Mouse (Mus musculus): ENCODE data around the gene Gpatch8. TPM values are rescaled to one million over a fixed set of nuclear protein-coding genes. Genes with fewer than 3 reads are reported as not detected.

The Gpatch8 gene
- polyA plus RNA-seq, 1 experiment from 2014 or later: 81.0 TPM

- WGBS: 76% methylated on average over 1 of the region's 1 CpGs
- Histone ChIP-seq H3K27me3 (no peaks in the 10 kb centered on the region), H3K4me3 (no peak overlapping the region), H3K9me3 (no peaks in the 10 kb centered on the region), H3K4me1 (no peaks in the 10 kb centered on the region), H3K36me3 (peaks cover 23% of the 10 kb centered on the region), H3K27ac (no peak overlapping the region), H3K4me2 (replicated peaks) (no peak overlapping the region), H3K9ac (no peak overlapping the region)
- ATAC-seq (ENCODE audit: low FRiP score, low read depth): no peak
Measured at GRCm38 (mm10) chr11:102539690-102540089, 16.5 kb downstream of the Gpatch8 start.

GRCm38 (mm10) chr11:102536210-102536609 lies 20.0 kb downstream of the Gpatch8 start:
- H3K9ac ChIP-seq: no peak overlapping the region
- H3K9me3 ChIP-seq: no peaks in the 10 kb centered on the region
- H3K27me3 ChIP-seq: no peaks in the 10 kb centered on the region
- WGBS: 77% methylated on average over 3 of the region's 3 CpGs
- H3K4me3 ChIP-seq: no peak overlapping the region
- ATAC-seq (ENCODE audit: low FRiP score, low read depth): no peak
- H3K27ac ChIP-seq: no peak overlapping the region
- no peaks in the 10 kb centered on the region for H3K4me1 ChIP-seq
- H3K4me2 ChIP-seq (replicated peaks): no peak overlapping the region
- peaks cover 19% of the 10 kb centered on the region for H3K36me3 ChIP-seq

- Histone ChIP-seq H3K4me2 (replicated peaks) (no peak overlapping the region), H3K4me1 (no peaks in the 10 kb centered on the region), H3K4me3 (no peak overlapping the region), H3K27me3 (no peaks in the 10 kb centered on the region), H3K36me3 (peaks cover 17% of the 10 kb centered on the region), H3K9ac (no peak overlapping the region), H3K9me3 (no peaks in the 10 kb centered on the region), H3K27ac (no peak overlapping the region)
- 83% methylated on average over 2 of the region's 2 CpGs for WGBS
- ATAC-seq (ENCODE audit: low FRiP score, low read depth): no peak
Measured at GRCm38 (mm10) chr11:102534078-102534477, 22.1 kb downstream of the Gpatch8 start.

GRCm38 (mm10) chr11:102531425-102531824 lies 24.8 kb downstream of the Gpatch8 start:
- no peak for ATAC-seq (ENCODE audit: low FRiP score, low read depth)
- H3K4me1 ChIP-seq: no peaks in the 10 kb centered on the region
- no peaks in the 10 kb centered on the region for H3K27me3 ChIP-seq
- H3K9ac ChIP-seq: no peak overlapping the region
- H3K4me3 ChIP-seq: no peak overlapping the region
- no peak overlapping the region for H3K27ac ChIP-seq
- peaks cover 9% of the 10 kb centered on the region for H3K36me3 ChIP-seq
- WGBS: 34% methylated on average over 5 of the region's 5 CpGs
- H3K4me2 ChIP-seq (replicated peaks): no peak overlapping the region
- H3K9me3 ChIP-seq: no peaks in the 10 kb centered on the region

GRCm38 (mm10) chr11:102514793-102515424 lies 41.3 kb downstream of the Gpatch8 start:
- Histone ChIP-seq H3K4me3 (no peak overlapping the region), H3K27ac (no peak overlapping the region), H3K4me1 (no peaks in the 10 kb centered on the region), H3K9ac (no peak overlapping the region), H3K9me3 (no peaks in the 10 kb centered on the region), H3K4me2 (replicated peaks) (no peak overlapping the region), H3K36me3 (peaks cover 27% of the 10 kb centered on the region), H3K27me3 (no peaks in the 10 kb centered on the region)
- no peak for ATAC-seq (ENCODE audit: low FRiP score, low read depth)
- 100% methylated on average over 1 of the region's 1 CpGs for WGBS

GRCm38 (mm10) chr11:102510226-102510625 lies 46.0 kb downstream of the Gpatch8 start:
- WGBS: 68% methylated on average over 6 of the region's 6 CpGs
- ATAC-seq (ENCODE audit: low FRiP score, low read depth): no peak

GRCm38 (mm10) chr11:102496732-102497131 lies 59.5 kb downstream of the Gpatch8 start:
- peaks cover 80% of the 10 kb centered on the region for H3K36me3 ChIP-seq
- WGBS: 88% methylated on average over 2 of the region's 2 CpGs
- H3K9ac ChIP-seq: no peak overlapping the region
- H3K27ac ChIP-seq: no peak overlapping the region
- H3K9me3 ChIP-seq: no peaks in the 10 kb centered on the region
- ATAC-seq (ENCODE audit: low FRiP score, low read depth): no peak
- no peaks in the 10 kb centered on the region for H3K4me1 ChIP-seq
- no peak overlapping the region for H3K4me3 ChIP-seq
- H3K27me3 ChIP-seq: no peaks in the 10 kb centered on the region
- H3K4me2 ChIP-seq (replicated peaks): no peak overlapping the region

More at GRCm38 (mm10) chr11:102510226-102510625, 46.0 kb downstream of the Gpatch8 start:
- Histone ChIP-seq H3K4me2 (replicated peaks) (no peak overlapping the region), H3K27ac (no peak overlapping the region), H3K27me3 (no peaks in the 10 kb centered on the region), H3K9me3 (no peaks in the 10 kb centered on the region), H3K4me1 (no peaks in the 10 kb centered on the region), H3K36me3 (peaks cover 31% of the 10 kb centered on the region), H3K9ac (no peak overlapping the region), H3K4me3 (no peak overlapping the region)

GRCm38 (mm10) chr11:102496206-102496605 lies 60.0 kb downstream of the Gpatch8 start:
- WGBS: 89% methylated on average over 2 of the region's 2 CpGs
- Histone ChIP-seq H3K4me3 (no peak overlapping the region), H3K9ac (no peak overlapping the region), H3K4me1 (no peaks in the 10 kb centered on the region), H3K36me3 (peaks cover 78% of the 10 kb centered on the region), H3K27ac (no peak overlapping the region), H3K27me3 (no peaks in the 10 kb centered on the region), H3K4me2 (replicated peaks) (no peak overlapping the region), H3K9me3 (no peaks in the 10 kb centered on the region)
- ATAC-seq (ENCODE audit: low FRiP score, low read depth): no peak

GRCm38 (mm10) chr11:102495742-102496141 lies 60.5 kb downstream of the Gpatch8 start:
- Histone ChIP-seq H3K4me2 (replicated peaks) (no peak overlapping the region), H3K9ac (no peak overlapping the region), H3K36me3 (peaks cover 78% of the 10 kb centered on the region), H3K9me3 (no peaks in the 10 kb centered on the region), H3K27ac (no peak overlapping the region), H3K27me3 (no peaks in the 10 kb centered on the region), H3K4me3 (no peak overlapping the region), H3K4me1 (no peaks in the 10 kb centered on the region)
- WGBS: 94% methylated on average over 5 of the region's 5 CpGs
- ATAC-seq (ENCODE audit: low FRiP score, low read depth): no peak

- Histone ChIP-seq H3K36me3 (peaks cover 75% of the 10 kb centered on the region), H3K4me2 (replicated peaks) (no peak overlapping the region), H3K4me3 (no peak overlapping the region), H3K27me3 (no peaks in the 10 kb centered on the region), H3K27ac (no peak overlapping the region), H3K4me1 (no peaks in the 10 kb centered on the region), H3K9ac (no peak overlapping the region), H3K9me3 (no peaks in the 10 kb centered on the region)
- no peak for ATAC-seq (ENCODE audit: low FRiP score, low read depth)
- WGBS: 95% methylated on average over 6 of the region's 6 CpGs
Measured at GRCm38 (mm10) chr11:102495114-102495513, 61.1 kb downstream of the Gpatch8 start.

GRCm38 (mm10) chr11:102494063-102494650 lies 62.0 kb downstream of the Gpatch8 start:
- no peak for ATAC-seq (ENCODE audit: low FRiP score, low read depth)
- no peaks in the 10 kb centered on the region for H3K9me3 ChIP-seq
- no peak overlapping the region for H3K9ac ChIP-seq
- H3K27me3 ChIP-seq: no peaks in the 10 kb centered on the region
- H3K4me1 ChIP-seq: no peaks in the 10 kb centered on the region
- no peak overlapping the region for H3K4me2 ChIP-seq (replicated peaks)
- WGBS: 84% methylated on average over 7 of the region's 7 CpGs
- H3K27ac ChIP-seq: no peak overlapping the region
- peaks cover 66% of the 10 kb centered on the region for H3K36me3 ChIP-seq
- H3K4me3 ChIP-seq: no peak overlapping the region

- no peaks in the 10 kb centered on the region for H3K27me3 ChIP-seq
- no peak overlapping the region for H3K4me2 ChIP-seq (replicated peaks)
- ATAC-seq (ENCODE audit: low FRiP score, low read depth): no peak
- peaks cover 60% of the 10 kb centered on the region for H3K36me3 ChIP-seq
- H3K9me3 ChIP-seq: no peaks in the 10 kb centered on the region
- no peak overlapping the region for H3K9ac ChIP-seq
- H3K4me1 ChIP-seq: no peaks in the 10 kb centered on the region
- H3K27ac ChIP-seq: no peak overlapping the region
- WGBS: 79% methylated on average over 2 of the region's 2 CpGs
- H3K4me3 ChIP-seq: no peak overlapping the region
Measured at GRCm38 (mm10) chr11:102493241-102493640, 63.0 kb downstream of the Gpatch8 start.

GRCm38 (mm10) chr11:102487901-102488300 lies 68.3 kb downstream of the Gpatch8 start:
- Histone ChIP-seq H3K4me3 (no peak overlapping the region), H3K4me1 (no peaks in the 10 kb centered on the region), H3K27ac (no peak overlapping the region), H3K9ac (no peak overlapping the region), H3K4me2 (replicated peaks) (no peak overlapping the region), H3K27me3 (no peaks in the 10 kb centered on the region), H3K36me3 (peaks cover 52% of the 10 kb centered on the region), H3K9me3 (no peaks in the 10 kb centered on the region)
- WGBS: 94% methylated on average over 2 of the region's 2 CpGs
- ATAC-seq (ENCODE audit: low FRiP score, low read depth): no peak

All from limb, embryonic 13.5 days (tissue).